Mouse (Mus musculus): ENCODE measurements at regions not wholly inside any gene's neighbourhood (a gene's known extent, or its start where the extent isn't known, plus 50 kb on each side); places are given as distances from the start of the nearest gene placed in this dataset.

- TF ChIP-seq CTCF (IDR thresholded peaks at IDR 0.05; ENCODE audit: control insufficient read depth, insufficient read depth, insufficient read length), result no peak
- TF ChIP-seq CEBPB (IDR thresholded peaks at IDR 0.05; ENCODE audit: low read depth), result no peak
- TF ChIP-seq FOSL1 (IDR thresholded peaks at IDR 0.05; ENCODE audit: insufficient read depth, low read length, poor library complexity, severe bottlenecking), result no peak
- no peak for TF ChIP-seq MAX (IDR thresholded peaks at IDR 0.05)
- TF ChIP-seq USF1 (IDR thresholded peaks at IDR 0.05; ENCODE audit: low read depth), result no peak
- TF ChIP-seq MYOG (IDR thresholded peaks at IDR 0.05; ENCODE audit: control insufficient read depth, extremely low read depth, insufficient read length), result no peak
- no peak for TF ChIP-seq MYOD1 (IDR thresholded peaks at IDR 0.05; ENCODE audit: control insufficient read depth, insufficient read length, low read depth)
Measured at GRCm38 (mm10) chr10:111755964-111756363, 216.5 kb upstream of the Krr1 start.

All from C2C12 (cell line).